Mouse (Mus musculus) left cerebral cortex, adult 2 months (tissue): ENCODE measurements at regions not wholly inside any gene's neighbourhood (a gene's known extent, or its start where the extent isn't known, plus 50 kb on each side); places are given as distances from the start of the nearest gene placed in this dataset.
"Not testable (repeated sequence)": the region's sequence is repeated elsewhere in the genome, so short reads cannot be mapped to it uniquely, and the experiment has no call there.

Experiments used
- DNase-seq, 2 experiments: peaks; one replicate each; pipeline ENCODE4 v3.0.0; 2021 to 2022; ENCODE audit warnings: low spot score in 2 of 2, mixed read lengths in 1 of 2; ENCODE audit errors: extremely low spot score in 1 of 2
- H3K27ac ChIP-seq: fragments of 200-600 bp; 2 replicates; pipeline ENCODE4 v1.8.1; 2022
- H3K4me3 ChIP-seq: fragments of 200-600 bp; 2 replicates; pipeline ENCODE4 v1.8.1; 2022
- CTCF ChIP-seq: fragments of 200-600 bp; IDR thresholded peaks from 2 replicates; pipeline ENCODE4 v1.8.1; 2022; ENCODE audit warnings: antibody characterized with exemption, mild to moderate bottlenecking, moderate library complexity
- intact Hi-C: fragments of 180-260 bp; cut with DNase I; formaldehyde crosslinking; loops from one replicate; pipeline ENCODE4 v1.15.1; 2025

- H3K4me3 ChIP-seq, H3K27ac ChIP-seq, DNase-seq, intact Hi-C loops: not testable (repeated sequence)
These were observed 169.3 kb downstream of the Qk start for GRCm38 (mm10) chr17:10150403-10150689.

GRCm38 (mm10) chr17:10149682-10150402 is 169.8 kb downstream of the Qk start:
- intact Hi-C loops: no loop called here
- no peak for DNase-seq
- no peak overlapping the region for H3K27ac ChIP-seq
- TF ChIP-seq CTCF: no peak
- no peak overlapping the region for H3K4me3 ChIP-seq

DNA sequence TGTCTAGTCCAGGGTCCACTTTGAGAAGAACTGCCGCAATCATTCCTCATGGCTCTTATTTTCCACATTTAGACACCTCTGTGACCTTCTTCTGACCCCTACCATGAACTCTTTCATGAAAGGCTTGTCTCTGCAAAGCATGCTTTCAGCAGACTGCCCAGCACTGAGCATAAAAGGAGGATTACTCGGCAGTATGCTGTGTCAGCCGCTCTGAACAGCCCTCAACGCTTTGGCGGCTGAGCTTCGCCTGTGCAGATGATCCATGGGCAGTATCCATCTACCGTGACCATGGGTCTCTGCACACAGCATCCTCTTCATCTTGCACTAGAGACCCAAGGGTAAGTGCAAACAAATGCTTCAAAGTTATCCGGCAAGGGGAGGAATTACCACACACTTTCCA is 172.5 kb downstream of the Qk start:
- TF ChIP-seq CTCF: no peak
- intact Hi-C loops: no loop called here
- H3K27ac ChIP-seq: no peak overlapping the region
- H3K4me3 ChIP-seq: no peak overlapping the region
- no peak for DNase-seq

GRCm38 (mm10) chr17:10146576-10146975 is 173.1 kb downstream of the Qk start:
- Histone ChIP-seq H3K4me3 (no peak overlapping the region), H3K27ac (no peak overlapping the region)
- no peak for DNase-seq
- intact Hi-C loops: no loop called here
- TF ChIP-seq CTCF: no peak

- Histone ChIP-seq H3K4me3 (no peak overlapping the region), H3K27ac (no peak overlapping the region)
- DNase-seq: no peak
- intact Hi-C loops: no loop called here
- no peak for TF ChIP-seq CTCF
These were observed 180.8 kb downstream of the Qk start for GRCm38 (mm10) chr17:10138847-10139246.

DNA sequence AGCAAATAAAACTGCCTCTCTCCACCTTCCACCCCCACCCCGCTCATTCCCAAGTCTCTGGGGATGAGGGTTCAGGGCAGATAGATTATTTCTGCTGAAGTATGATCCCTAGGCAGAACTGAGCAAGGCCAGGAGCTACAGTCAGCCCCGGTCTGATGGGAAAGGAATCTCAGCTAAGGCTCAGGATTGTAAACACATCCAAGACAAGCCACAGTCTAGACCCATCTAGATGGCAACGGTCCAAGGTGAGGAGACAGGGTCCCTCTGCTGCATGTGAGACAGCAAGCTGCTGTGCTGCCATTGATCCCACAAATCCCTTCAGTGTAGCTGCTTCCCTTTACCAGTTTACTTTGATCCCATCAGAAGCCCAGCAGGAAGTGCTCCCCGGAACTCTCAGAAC is 181.3 kb downstream of the Qk start:
- no peak for TF ChIP-seq CTCF
- DNase-seq: no peak
- H3K4me3 ChIP-seq: no peak overlapping the region
- intact Hi-C loops: no loop called here
- H3K27ac ChIP-seq: no peak overlapping the region

- no peak for TF ChIP-seq CTCF
- no peak overlapping the region for H3K27ac ChIP-seq
- intact Hi-C loops: no loop called here
- H3K4me3 ChIP-seq: no peak overlapping the region
- DNase-seq: no peak
These were observed 184.5 kb downstream of the Qk start for GRCm38 (mm10) chr17:10135111-10135510.

DNA sequence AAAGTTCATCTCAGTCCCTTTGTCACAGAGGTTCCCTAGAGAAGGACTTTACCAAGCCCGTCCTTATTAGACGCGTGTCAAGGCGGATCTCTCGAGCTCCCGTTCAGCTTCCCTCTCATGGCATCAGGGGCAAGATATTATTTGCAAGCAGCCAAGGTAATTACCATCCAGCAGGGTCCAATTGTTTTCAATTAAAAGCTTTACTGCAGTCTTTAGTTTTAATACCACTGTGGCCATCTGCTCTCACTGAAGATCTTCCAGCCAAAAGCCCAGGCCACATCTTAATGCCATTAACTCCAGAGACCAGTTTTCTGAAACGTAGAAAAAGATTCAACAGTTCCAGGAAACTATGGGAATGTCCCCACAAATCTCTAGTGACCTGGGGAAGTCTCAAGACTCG is 191.1 kb downstream of the Qk start:
- TF ChIP-seq CTCF: no peak
- Histone ChIP-seq H3K27ac (no peak overlapping the region), H3K4me3 (no peak overlapping the region)
- no peak for DNase-seq
- intact Hi-C loops: no loop called here

DNA sequence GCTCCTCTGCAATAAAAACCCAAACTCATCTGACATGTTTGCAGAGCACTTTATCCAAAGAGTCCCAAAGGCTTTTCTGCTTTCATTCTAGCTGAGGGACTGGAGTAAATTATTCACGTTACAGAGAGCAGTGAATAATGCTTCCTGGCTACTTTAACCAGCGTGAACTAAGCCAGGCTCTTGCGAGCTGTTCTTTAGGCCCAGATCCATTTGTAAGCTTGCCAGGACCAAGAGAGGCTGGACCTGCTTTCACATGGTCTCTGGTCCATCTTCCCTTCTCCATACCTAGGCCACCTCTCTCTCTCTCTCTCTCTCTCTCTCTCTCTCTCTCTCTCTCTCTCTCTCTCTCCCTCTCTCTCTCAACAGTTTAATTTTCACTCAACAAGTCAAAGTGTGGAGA is 197.2 kb downstream of the Qk start:
- H3K4me3 ChIP-seq: no peak overlapping the region
- no peak for DNase-seq
- no peak for TF ChIP-seq CTCF
- intact Hi-C loops: no loop called here
- H3K27ac ChIP-seq: no peak overlapping the region

DNA sequence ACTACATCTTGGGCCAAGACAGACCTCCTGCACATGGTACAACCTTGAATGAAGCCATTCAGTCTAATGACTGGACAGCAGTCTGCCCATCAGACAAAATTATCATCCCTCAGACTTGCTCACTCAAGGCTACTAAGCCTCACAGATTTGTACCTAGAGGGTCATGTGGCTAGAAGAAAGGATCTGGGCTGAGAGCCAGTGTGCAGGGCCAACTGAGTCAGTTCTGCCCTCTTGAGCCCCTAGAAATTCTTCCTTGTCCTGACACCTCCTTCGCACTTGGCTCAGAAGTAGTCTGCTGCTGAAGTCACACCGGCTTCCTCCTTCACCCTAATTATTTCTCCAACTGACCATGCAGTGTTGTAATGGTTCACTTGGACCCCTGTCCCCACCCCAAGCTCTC is 207.5 kb downstream of the Qk start:
- intact Hi-C loops: no loop called here
- no peak for DNase-seq
- TF ChIP-seq CTCF: no peak
- Histone ChIP-seq H3K27ac (no peak overlapping the region), H3K4me3 (no peak overlapping the region)

DNA sequence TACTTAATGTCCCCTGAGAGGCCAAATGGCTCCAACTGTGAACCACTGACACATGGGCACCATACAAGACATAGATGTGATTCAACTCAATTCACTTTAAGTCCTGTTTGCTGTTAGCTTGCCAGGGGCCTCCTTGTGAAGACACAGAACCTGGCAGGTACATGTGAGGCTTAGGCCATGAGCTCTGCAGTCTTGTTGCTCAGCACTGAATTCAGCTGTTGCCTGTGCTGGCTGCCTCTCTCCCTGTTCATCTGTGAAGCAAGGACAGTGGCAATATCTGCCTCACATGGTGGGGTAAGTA is 209.3 kb downstream of the Qk start:
- intact Hi-C loops: no loop called here
- DNase-seq: no peak
- no peak for TF ChIP-seq CTCF
- Histone ChIP-seq H3K27ac (no peak overlapping the region), H3K4me3 (no peak overlapping the region)

- H3K4me3 ChIP-seq: no peak overlapping the region
- intact Hi-C loops: no loop called here
- DNase-seq: no peak
- no peak for TF ChIP-seq CTCF
- H3K27ac ChIP-seq: no peak overlapping the region
These were observed 209.9 kb downstream of the Qk start for GRCm38 (mm10) chr17:10109511-10110374.

- Histone ChIP-seq H3K4me3 (no peak overlapping the region), H3K27ac (no peak overlapping the region)
- peak in 1 of 2 experiments; percentile 24 for DNase-seq
- no peak for TF ChIP-seq CTCF
- intact Hi-C loops: no loop called here
These were observed 214.4 kb downstream of the Qk start for GRCm38 (mm10) chr17:10105299-10105698.
